Mouse (Mus musculus) bone marrow, adult 2 months (tissue): Measurements from ENCODE around the gene Cela3b. TPM values are rescaled to one million over a fixed set of nuclear protein-coding genes. Genes with fewer than 3 reads are reported as not detected.
A peak's percentile ranks its signal among the peaks of the same experiment; 100 is the strongest.

Experiments
- H3K27ac ChIP-seq: fragments of 200-500 bp; 2 replicates; pipeline ENCODE4 v1.5.1; 2012; ENCODE audit warnings: low read depth, mild to moderate bottlenecking, control low read depth, inconsistent platforms, low read length; ENCODE audit not compliant: control insufficient read depth, poor library complexity, insufficient read depth
- H3K4me1 ChIP-seq: fragments of 200-500 bp; 2 replicates; pipeline ENCODE4 v1.6.1; 2011; ENCODE audit warnings: low read length; ENCODE audit not compliant: control insufficient read depth, insufficient read depth
- H3K4me3 ChIP-seq: fragments of 200-500 bp; replicated peaks from 2 replicates; pipeline ENCODE3; 2011; ENCODE audit warnings: mild to moderate bottlenecking, low read depth, low read length, control low read depth; ENCODE audit not compliant: control insufficient read depth
- CTCF ChIP-seq: fragments of 200-500 bp; IDR thresholded peaks from 2 replicates; pipeline ENCODE4 v1.5.1; 2011; ENCODE audit warnings: low read length, control low read depth; ENCODE audit not compliant: control insufficient read depth, insufficient read depth
- POLR2A ChIP-seq: fragments of 200-500 bp; IDR thresholded peaks from 2 replicates; pipeline ENCODE4 v1.6.1; 2011; ENCODE audit warnings: low read depth, mild to moderate bottlenecking, control low read depth, low read length, borderline replicate concordance; ENCODE audit not compliant: control insufficient read depth
- WGBS: fragments of 180-500 bp; shearing (Covaris S2); methylation state at CpG from one replicate; pipeline ENCODE4 v1.1.7; 2018; 5-methylcytosine and 5-hydroxymethylcytosine counted together
- polyA plus RNA-seq: library from polyadenylated mRNA; stranded (reverse); fragments of >200 nt; gene quantifications from 2 replicates; pipeline ENCODE4 v1.2.4, GENCODE M21; 2011; ENCODE audit warnings: low replicate concordance; ENCODE audit not compliant: missing spikeins, insufficient read depth, insufficient read length

Cela3b gene
- polyA plus RNA-seq, 1 experiment = not detected

- H3K4me3 ChIP-seq = no peak overlapping the region
- WGBS = 81% methylated on average over 18 of the region's 18 CpGs
- H3K27ac ChIP-seq = no peak overlapping the region
- TF ChIP-seq CTCF = no peak
- no peak for TF ChIP-seq POLR2A
- H3K4me1 ChIP-seq = no peaks in the 10 kb centered on the region
Measured at GRCm38 (mm10) chr4:137473701-137474388, 43.5 kb upstream of the Cela3b start.

- 83% methylated on average over 8 of the region's 8 CpGs for WGBS
- Histone ChIP-seq H3K27ac (no peak overlapping the region), H3K4me3 (no peak overlapping the region), H3K4me1 (no peaks in the 10 kb centered on the region)
- TF ChIP-seq CTCF = no peak
- no peak for TF ChIP-seq POLR2A
Measured at GRCm38 (mm10) chr4:137473240-137473639, 42.9 kb upstream of the Cela3b start.

GRCm38 (mm10) chr4:137471326-137471725, 41.0 kb upstream of the Cela3b start:
- 74% methylated on average over 8 of the region's 8 CpGs for WGBS
- TF ChIP-seq CTCF = no peak
- TF ChIP-seq POLR2A = no peak
- Histone ChIP-seq H3K27ac (no peak overlapping the region), H3K4me1 (no peaks in the 10 kb centered on the region), H3K4me3 (no peak overlapping the region)

GRCm38 (mm10) chr4:137470701-137471317, 40.5 kb upstream of the Cela3b start:
- WGBS = 81% methylated on average over 9 of the region's 9 CpGs
- no peaks in the 10 kb centered on the region for H3K4me1 ChIP-seq
- H3K4me3 ChIP-seq = no peak overlapping the region
- TF ChIP-seq CTCF (no peak), POLR2A (no peak)
- no peak overlapping the region for H3K27ac ChIP-seq

GRCm38 (mm10) chr4:137469845-137470692, 39.7 kb upstream of the Cela3b start:
- Histone ChIP-seq H3K4me1 (no peaks in the 10 kb centered on the region), H3K27ac (no peak overlapping the region), H3K4me3 (no peak overlapping the region)
- 78% methylated on average over 15 of the region's 15 CpGs for WGBS
- TF ChIP-seq POLR2A = no peak
- no peak for TF ChIP-seq CTCF

- Histone ChIP-seq H3K27ac (no peak overlapping the region), H3K4me3 (no peak overlapping the region), H3K4me1 (no peaks in the 10 kb centered on the region)
- TF ChIP-seq CTCF (no peak), POLR2A (no peak)
- WGBS = 18% methylated on average over 20 of the region's 20 CpGs
Measured at GRCm38 (mm10) chr4:137469081-137469844, 38.9 kb upstream of the Cela3b start.

- 2% methylated on average over 71 of the region's 72 CpGs for WGBS
- no peaks in the 10 kb centered on the region for H3K4me1 ChIP-seq
- H3K27ac ChIP-seq = no peak within 1 kb of the TSS
- peak within 1 kb of the TSS; percentile 12 for H3K4me3 ChIP-seq
- TF ChIP-seq POLR2A (0 out of 2 replicates have a peak, but pooled peaks have one; percentile 10), CTCF (no peak)
Measured at GRCm38 (mm10) chr4:137468260-137469080, 38.1 kb upstream of the Cela3b start, which contains the start of gene Hspg2. Hspg2 (plus strand) TSS chr4:137468769.
